Mouse (Mus musculus) lung, embryonic 16.5 days (tissue): ENCODE data around the gene Uaca. TPM values are rescaled to one million over a fixed set of nuclear protein-coding genes. Genes with fewer than 3 reads are reported as not detected.
A peak's percentile ranks its signal among the peaks of the same experiment; 100 is the strongest.

Experiments used
- ATAC-seq: fragments of 200-750 bp; cut with Nextera tagmentation; 2 replicates; pipeline ENCODE4 v1.8.0; 2017; ENCODE audit warnings: low read depth, mild to moderate bottlenecking, moderate library complexity
- H3K27ac ChIP-seq: fragments of 300-500 bp; sonication (generic); 2 replicates; pipeline ENCODE4 v1.5.1; 2014; ENCODE audit warnings: mild to moderate bottlenecking, control low read depth, low read length
- H3K27me3 ChIP-seq: fragments of 300-500 bp; sonication (generic); 2 replicates; pipeline ENCODE4 v1.6.1; 2014; ENCODE audit warnings: low read depth, low read length, mixed read lengths; ENCODE audit not compliant: control insufficient read depth, insufficient read depth
- H3K36me3 ChIP-seq: fragments of 300-500 bp; sonication (generic); 2 replicates; pipeline ENCODE4 v1.6.1; 2014; ENCODE audit warnings: low read length; ENCODE audit not compliant: control insufficient read depth, insufficient read depth
- H3K4me1 ChIP-seq: fragments of 300-500 bp; sonication (generic); replicated peaks from 2 replicates; pipeline ENCODE4 v1.6.1; 2014; ENCODE audit warnings: low read length, mixed read lengths; ENCODE audit not compliant: control insufficient read depth, insufficient read depth
- H3K4me2 ChIP-seq: fragments of 300-500 bp; sonication (generic); 2 replicates; pipeline ENCODE4 v1.6.1; 2014; ENCODE audit warnings: low read depth, low read length, control low read depth
- H3K4me3 ChIP-seq: fragments of 300-500 bp; sonication (generic); 2 replicates; pipeline ENCODE4 v1.5.1; 2014; ENCODE audit warnings: mild to moderate bottlenecking, low read length, control low read depth
- H3K9ac ChIP-seq: fragments of 300-500 bp; sonication (generic); 2 replicates; pipeline ENCODE4 v1.6.1; 2014; ENCODE audit warnings: low read length, control low read depth
- H3K9me3 ChIP-seq: fragments of 300-500 bp; sonication (generic); 2 replicates; pipeline ENCODE4 v1.6.1; 2016; ENCODE audit warnings: low read length; ENCODE audit not compliant: control insufficient read depth
- WGBS: fragments of 180-500 bp; shearing (Covaris S2); extraction: QIAGEN DNeasy Blood & Tissue Kit; methylation state at CpG from one replicate; pipeline ENCODE4 v1.1.7; 2014; 5-methylcytosine and 5-hydroxymethylcytosine counted together
- polyA plus RNA-seq: library from polyadenylated mRNA; unstranded; fragments of >200 nt; fragmentation: Nextera tagmentation; extraction: Ambion mirVana; gene quantifications from 2 replicates; pipeline ENCODE4 v1.2.1, GENCODE M21; 2015

Uaca gene
- polyA plus RNA-seq, 1 experiment from 2014 or later = 33.3 TPM

- peak; percentile 38; the same call in 1 of the 2 replicates for ATAC-seq
- Histone ChIP-seq H3K9ac (no peak overlapping the region), H3K9me3 (no peaks in the 10 kb centered on the region), H3K27ac (no peak overlapping the region), H3K4me3 (no peak overlapping the region), H3K36me3 (no peaks in the 10 kb centered on the region), H3K4me1 (peaks cover 21% of the 10 kb centered on the region), H3K4me2 (no peak overlapping the region), H3K27me3 (no peaks in the 10 kb centered on the region)
- WGBS = 40% methylated on average over 6 of the region's 6 CpGs
These were observed 38.1 kb upstream of the Uaca start for GRCm38 (mm10) chr9:60756258-60756657.

- peak; percentile 45 for ATAC-seq
- Histone ChIP-seq H3K36me3 (no peaks in the 10 kb centered on the region), H3K27me3 (no peaks in the 10 kb centered on the region), H3K4me1 (peaks cover 21% of the 10 kb centered on the region), H3K9me3 (no peaks in the 10 kb centered on the region), H3K4me2 (no peak overlapping the region), H3K27ac (peak overlapping the region; percentile 65; the same call in 1 of the 2 replicates), H3K9ac (no peak overlapping the region), H3K4me3 (no peak overlapping the region)
- whole genome bisulfite sequencing = 40% methylated on average over 15 of the region's 15 CpGs
These were observed 37.2 kb upstream of the Uaca start for GRCm38 (mm10) chr9:60756866-60757740.

GRCm38 (mm10) chr9:60757817-60758216 is 36.5 kb upstream of the Uaca start:
- 9% methylated on average over 5 of the region's 5 CpGs for WGBS
- Histone ChIP-seq H3K27me3 (no peaks in the 10 kb centered on the region), H3K36me3 (no peaks in the 10 kb centered on the region), H3K9ac (no peak overlapping the region), H3K4me2 (no peak overlapping the region), H3K4me1 (peaks cover 21% of the 10 kb centered on the region), H3K4me3 (no peak overlapping the region), H3K9me3 (no peaks in the 10 kb centered on the region), H3K27ac (peak overlapping the region; percentile 65)
- peak; percentile 46 for ATAC-seq

- Histone ChIP-seq H3K27ac (no peak overlapping the region), H3K36me3 (no peaks in the 10 kb centered on the region), H3K27me3 (no peaks in the 10 kb centered on the region), H3K9ac (no peak overlapping the region), H3K4me1 (peaks cover 21% of the 10 kb centered on the region), H3K4me3 (no peak overlapping the region), H3K9me3 (no peaks in the 10 kb centered on the region), H3K4me2 (no peak overlapping the region)
- no peak for ATAC-seq
- 43% methylated on average over 10 of the region's 10 CpGs for WGBS
These were observed 34.8 kb upstream of the Uaca start for GRCm38 (mm10) chr9:60759436-60760007.

- WGBS = 3% methylated on average over 2 of the region's 2 CpGs
- Histone ChIP-seq H3K27me3 (no peaks in the 10 kb centered on the region), H3K4me2 (no peak overlapping the region), H3K9me3 (no peaks in the 10 kb centered on the region), H3K4me3 (no peak overlapping the region), H3K36me3 (no peaks in the 10 kb centered on the region), H3K9ac (no peak overlapping the region), H3K4me1 (peaks cover 13% of the 10 kb centered on the region), H3K27ac (0 out of 2 replicates have a peak overlapping the region, but pooled peaks have one; percentile 5)
- ATAC-seq = peak; percentile 48
These were observed 29.2 kb upstream of the Uaca start for GRCm38 (mm10) chr9:60765181-60765580.

GRCm38 (mm10) chr9:60768393-60768792 is 25.9 kb upstream of the Uaca start:
- no peak overlapping the region for H3K4me2 ChIP-seq
- peaks cover 13% of the 10 kb centered on the region for H3K4me1 ChIP-seq
- no peaks in the 10 kb centered on the region for H3K36me3 ChIP-seq
- peak overlapping the region; percentile 2; the same call in 1 of the 2 replicates for H3K27ac ChIP-seq
- ATAC-seq = 0 out of 2 replicates have a peak, but pooled peaks have one; percentile 22
- 0 out of 2 replicates have a peak, but pooled peaks cover 2% of the 10 kb centered on the region for H3K9me3 ChIP-seq
- H3K27me3 ChIP-seq = no peaks in the 10 kb centered on the region
- H3K9ac ChIP-seq = no peak overlapping the region
- no peak overlapping the region for H3K4me3 ChIP-seq
- WGBS = 45% methylated on average over 9 of the region's 9 CpGs

GRCm38 (mm10) chr9:60769711-60770111 is 24.6 kb upstream of the Uaca start:
- H3K27ac ChIP-seq = peak overlapping the region; percentile 45; the same call in 1 of the 2 replicates
- WGBS = 54% methylated on average over 6 of the region's 6 CpGs
- ATAC-seq = 0 out of 2 replicates have a peak, but pooled peaks have one; percentile 20
- no peak overlapping the region for H3K4me3 ChIP-seq
- H3K4me1 ChIP-seq = peaks cover 13% of the 10 kb centered on the region
- H3K27me3 ChIP-seq = no peaks in the 10 kb centered on the region
- no peaks in the 10 kb centered on the region for H3K36me3 ChIP-seq
- H3K9me3 ChIP-seq = 0 out of 2 replicates have a peak, but pooled peaks cover 2% of the 10 kb centered on the region
- no peak overlapping the region for H3K9ac ChIP-seq
- H3K4me2 ChIP-seq = no peak overlapping the region

GRCm38 (mm10) chr9:60773713-60774112 is 20.6 kb upstream of the Uaca start:
- 86% methylated on average over 2 of the region's 2 CpGs for WGBS
- H3K27me3 ChIP-seq = no peaks in the 10 kb centered on the region
- no peak overlapping the region for H3K27ac ChIP-seq
- no peak overlapping the region for H3K4me2 ChIP-seq
- peaks cover 5% of the 10 kb centered on the region for H3K4me1 ChIP-seq
- H3K9me3 ChIP-seq = 0 out of 2 replicates have a peak, but pooled peaks cover 2% of the 10 kb centered on the region
- H3K36me3 ChIP-seq = no peaks in the 10 kb centered on the region
- H3K9ac ChIP-seq = no peak overlapping the region
- H3K4me3 ChIP-seq = no peak overlapping the region
- no peak for ATAC-seq

- no peak for ATAC-seq
- no peak overlapping the region for H3K4me3 ChIP-seq
- H3K27me3 ChIP-seq = no peaks in the 10 kb centered on the region
- 0 out of 2 replicates have a peak, but pooled peaks cover 2% of the 10 kb centered on the region for H3K9me3 ChIP-seq
- H3K9ac ChIP-seq = no peak overlapping the region
- H3K27ac ChIP-seq = no peak overlapping the region
- no peaks in the 10 kb centered on the region for H3K4me1 ChIP-seq
- H3K36me3 ChIP-seq = no peaks in the 10 kb centered on the region
- 73% methylated on average over 9 of the region's 9 CpGs for WGBS
- no peak overlapping the region for H3K4me2 ChIP-seq
These were observed 17.4 kb upstream of the Uaca start for GRCm38 (mm10) chr9:60776899-60777298.
